Mouse (Mus musculus) C2C12 (cell line): ENCODE data around the gene Gm49340.

Experiments used
- CEBPB ChIP-seq: IDR thresholded peaks from one replicate; pipeline ENCODE4 v1.6.1; 2011; ENCODE audit warnings: low read depth, mild to moderate bottlenecking, control low read depth, moderate library complexity
- CTCF ChIP-seq: IDR thresholded peaks from one replicate; pipeline ENCODE4 v1.5.1; 2011; ENCODE audit not compliant: control insufficient read depth, insufficient read depth, insufficient read length
- FOSL1 ChIP-seq: IDR thresholded peaks from one replicate; pipeline ENCODE4 v1.8.0; 2011; ENCODE audit warnings: mild to moderate bottlenecking, low read length; ENCODE audit not compliant: poor library complexity, insufficient read depth, severe bottlenecking
- MAX ChIP-seq: IDR thresholded peaks from one replicate; pipeline ENCODE4 v1.6.1; 2011; ENCODE audit warnings: mild to moderate bottlenecking, control low read depth
- MYOD1 ChIP-seq: IDR thresholded peaks from one replicate; pipeline ENCODE4 v1.6.1; 2011; ENCODE audit warnings: low read depth; ENCODE audit not compliant: control insufficient read depth, insufficient read length
- MYOG ChIP-seq: IDR thresholded peaks from one replicate; pipeline ENCODE4 v1.6.1; 2011; ENCODE audit not compliant: control insufficient read depth, insufficient read length; ENCODE audit errors: extremely low read depth
- USF1 ChIP-seq: IDR thresholded peaks from one replicate; pipeline ENCODE4 v1.6.1; 2011; ENCODE audit warnings: low read depth, mild to moderate bottlenecking, control low read depth, moderate library complexity

- TF ChIP-seq CTCF, result no peak
- no peak for TF ChIP-seq FOSL1
- no peak for TF ChIP-seq MAX
- TF ChIP-seq CEBPB, result no peak
- no peak for TF ChIP-seq MYOG
- no peak for TF ChIP-seq MYOD1
- TF ChIP-seq USF1, result no peak
Measured at GRCm38 (mm10) chr11:73327361-73327760, 2.2 kb upstream of the Gm49340 start.
